Mouse (Mus musculus): ENCODE results near the gene Cpsf4.
"Not testable (repeated sequence)": the region's sequence is repeated elsewhere in the genome, so short reads cannot be mapped to it uniquely, and the experiment has no call there.

Gene Cpsf4

DNA sequence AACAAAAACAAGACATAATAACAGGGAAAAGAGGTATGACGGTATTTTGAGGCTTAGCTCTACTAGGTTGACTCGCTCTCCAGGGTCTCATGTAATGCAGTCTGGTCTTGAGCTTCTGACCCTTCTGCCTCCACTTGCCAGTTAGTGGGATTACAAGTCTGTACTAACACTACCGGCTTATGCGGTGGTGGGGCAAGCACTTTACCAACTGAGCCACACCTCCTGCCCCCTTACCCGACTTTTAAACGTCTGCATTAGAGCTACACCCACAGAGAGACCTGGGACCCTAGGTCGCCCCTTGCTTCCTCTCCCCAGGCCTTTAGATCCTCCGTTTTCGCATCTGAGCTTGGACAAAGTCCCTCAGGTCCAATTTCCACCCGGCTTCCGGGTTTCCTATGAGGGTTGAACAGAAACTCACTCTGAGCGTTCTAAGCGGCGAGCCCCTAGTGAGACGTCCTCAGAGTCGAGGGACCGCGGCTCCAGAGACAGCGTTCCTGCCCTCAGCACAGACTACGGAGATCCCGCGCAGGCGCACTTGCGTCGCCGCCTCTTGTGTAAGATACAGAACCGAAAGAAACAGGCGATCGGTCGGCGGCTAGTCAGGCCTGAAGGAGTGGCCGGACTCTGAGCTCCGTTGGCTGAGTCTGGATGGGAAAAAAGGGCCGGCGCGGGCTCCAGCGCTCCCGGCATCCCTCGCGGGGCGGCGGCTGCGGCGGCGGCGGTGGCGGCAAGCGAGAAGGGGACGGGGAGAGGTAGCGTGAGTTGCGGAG is at the start of gene Cpsf4, which contains the start of gene Ptcd1:
Gene Cpsf4, plus strand, starts transcription at position 678 of the 770 bp plus-strand sequence.
Gene Ptcd1, minus strand, starts transcription at position 573 of the 770 bp plus-strand sequence.
- peak; percentile 99 for DNase-seq (ENCODE audit: low read depth)

DNA sequence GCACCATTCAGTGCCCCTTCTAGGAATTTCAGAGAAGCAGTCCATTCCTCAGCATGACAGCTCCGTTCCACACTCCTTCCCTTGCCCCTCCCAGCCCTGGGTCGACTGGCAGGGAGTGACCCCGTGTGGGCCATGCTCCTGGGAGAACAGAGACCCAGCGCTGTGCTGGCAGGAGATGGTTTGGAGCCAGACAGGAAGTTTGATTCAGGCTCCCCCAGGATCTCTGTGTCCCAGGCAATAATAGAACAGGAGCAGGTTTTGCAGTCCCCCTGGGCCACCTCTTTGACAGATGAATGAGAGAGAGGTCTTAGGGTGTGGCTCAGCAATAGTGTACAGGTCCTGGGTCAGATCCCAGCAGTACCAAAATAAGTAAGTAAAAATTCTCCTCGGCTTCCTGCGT is 49.0 kb upstream of the Cpsf4 start:
- DNase-seq (ENCODE audit: low read depth), result no peak

DNA sequence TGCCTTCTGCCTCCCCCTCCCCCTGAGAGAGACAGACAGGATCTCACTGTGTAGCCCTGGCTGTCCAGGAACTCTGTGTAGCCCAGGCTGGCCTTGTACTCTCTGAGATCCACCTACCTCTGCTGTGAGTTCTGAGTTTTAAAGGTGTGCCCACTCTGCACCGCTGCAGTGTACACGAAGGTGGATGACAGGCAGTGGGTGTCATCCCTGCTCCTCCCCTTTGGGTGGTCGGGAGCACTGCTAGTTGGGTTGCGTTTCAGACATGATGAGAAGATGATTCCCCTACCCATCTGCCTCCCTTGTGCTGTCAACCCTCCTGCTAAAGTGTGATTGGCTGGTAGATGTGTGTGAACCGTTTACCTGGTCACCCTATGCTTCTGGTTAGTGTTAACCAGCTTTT is 48.6 kb upstream of the Cpsf4 start:
- no peak for DNase-seq (ENCODE audit: low read depth)

DNA sequence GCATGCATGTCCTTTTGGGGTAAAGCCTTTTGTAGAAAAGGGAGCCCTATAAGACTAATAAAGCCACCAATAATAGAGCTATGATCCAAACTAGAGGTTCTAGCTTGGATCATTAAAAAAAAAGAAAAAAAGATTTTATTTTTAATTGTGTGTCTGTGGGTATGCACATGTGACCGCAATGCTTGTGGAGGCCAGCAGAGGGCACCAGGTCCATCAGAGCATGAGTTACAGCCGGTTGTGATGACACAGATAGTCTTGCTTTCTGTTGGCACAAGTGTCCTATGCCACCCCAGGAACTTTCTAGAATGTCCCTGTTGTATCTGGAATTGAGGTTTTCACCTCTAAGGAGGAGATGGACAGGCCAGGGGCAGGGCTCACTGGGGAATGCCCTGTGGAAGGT is 47.6 kb upstream of the Cpsf4 start:
- DNase-seq (ENCODE audit: low read depth), result peak; percentile 68

DNA sequence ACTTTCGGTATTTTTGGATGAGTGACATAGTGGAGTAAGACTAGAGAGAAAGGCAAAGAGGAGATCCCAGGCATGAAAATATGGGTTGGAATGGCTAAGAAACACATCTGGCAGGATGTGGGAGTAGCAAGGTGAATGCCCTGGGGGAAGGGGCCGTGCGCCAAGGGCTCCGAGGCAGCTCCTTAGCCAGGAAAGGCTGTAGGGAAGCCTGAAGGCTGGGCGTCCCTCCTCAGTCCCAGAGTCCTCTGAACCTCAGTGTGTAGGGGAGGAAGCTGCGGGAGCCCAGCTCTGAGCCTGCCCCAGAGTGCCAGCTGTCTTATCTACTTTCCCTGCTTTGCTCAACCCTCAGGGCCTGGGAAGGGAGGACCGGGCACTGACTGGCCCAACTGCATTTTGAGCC is 46.1 kb upstream of the Cpsf4 start:
- DNase-seq (ENCODE audit: low read depth), result no peak

DNA sequence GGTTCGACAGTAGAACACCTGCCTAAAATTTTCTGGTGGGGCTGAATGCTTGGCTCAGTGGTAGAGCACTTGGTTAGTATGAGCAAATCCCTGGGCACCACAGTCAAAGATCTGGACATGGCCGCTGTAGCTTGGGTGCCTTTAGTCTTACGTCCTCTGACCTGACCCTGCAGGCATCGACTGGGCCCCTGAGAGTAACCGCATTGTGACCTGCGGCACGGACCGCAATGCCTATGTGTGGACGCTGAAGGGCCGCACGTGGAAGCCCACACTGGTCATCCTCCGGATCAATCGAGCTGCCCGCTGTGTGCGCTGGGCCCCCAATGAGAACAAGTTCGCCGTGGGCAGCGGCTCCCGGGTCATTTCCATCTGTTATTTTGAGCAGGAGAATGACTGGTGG is 43.6 kb upstream of the Cpsf4 start:
- no peak for DNase-seq (ENCODE audit: low read depth)

DNA sequence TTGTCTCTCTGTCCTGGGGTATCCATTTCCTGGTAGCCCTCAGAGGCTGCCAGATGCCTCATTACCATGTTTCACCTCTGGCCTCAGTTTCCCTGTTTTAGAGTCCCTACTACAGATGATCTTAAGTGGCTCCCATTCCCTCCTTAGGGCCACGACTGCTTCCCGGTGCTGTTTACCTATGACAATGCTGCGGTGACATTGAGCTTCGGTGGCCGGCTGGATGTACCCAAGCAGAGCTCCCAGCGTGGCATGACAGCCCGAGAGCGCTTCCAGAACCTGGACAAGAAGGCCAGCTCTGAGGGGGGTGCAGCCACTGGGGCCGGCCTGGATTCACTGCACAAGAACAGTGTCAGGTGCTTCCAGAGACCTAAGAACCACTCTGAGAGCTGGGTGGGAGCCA is 40.4 kb upstream of the Cpsf4 start:
- DNase-seq (ENCODE audit: low read depth), result no peak

DNA sequence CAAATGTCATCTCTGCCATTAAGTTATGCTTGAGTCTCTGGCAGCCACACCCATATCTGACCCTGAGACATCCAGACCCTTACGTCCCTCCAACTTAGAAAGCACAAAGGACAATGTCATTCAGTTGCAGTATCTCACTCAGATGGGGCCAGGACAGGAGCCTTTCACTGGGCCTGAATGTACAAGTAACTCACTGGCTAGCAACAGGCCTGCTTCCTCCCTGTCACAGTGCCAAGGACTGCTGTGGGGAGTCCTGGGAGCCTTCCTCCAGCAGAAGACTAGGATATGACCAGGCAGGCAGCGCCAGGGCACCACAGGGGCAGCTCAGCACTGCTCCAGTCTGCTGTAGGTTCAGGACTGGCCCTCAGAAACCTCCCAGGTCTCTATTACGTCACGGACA is 37.9 kb upstream of the Cpsf4 start:
- no peak for DNase-seq (ENCODE audit: low read depth)

DNA sequence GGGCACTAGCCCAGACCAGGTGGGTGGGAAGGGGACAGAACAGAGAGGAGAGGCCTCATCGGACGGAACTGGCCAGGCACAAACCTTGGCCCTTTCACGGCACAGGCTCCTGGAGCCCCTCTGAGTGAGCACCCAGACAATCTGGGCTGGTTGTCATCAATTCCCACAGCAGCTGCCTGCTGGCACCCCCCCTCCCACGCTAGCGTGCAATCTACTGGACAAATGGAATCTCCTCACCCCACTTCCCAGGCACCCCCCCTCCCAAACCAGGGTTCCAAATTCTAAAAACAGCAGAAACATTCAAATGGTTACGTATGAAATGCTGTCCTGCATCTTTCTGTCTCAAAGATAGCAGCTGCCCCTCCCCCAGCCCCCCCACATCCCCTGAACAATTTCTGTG is 37.2 kb upstream of the Cpsf4 start:
- DNase-seq (ENCODE audit: low read depth), result not testable (repeated sequence)

DNA sequence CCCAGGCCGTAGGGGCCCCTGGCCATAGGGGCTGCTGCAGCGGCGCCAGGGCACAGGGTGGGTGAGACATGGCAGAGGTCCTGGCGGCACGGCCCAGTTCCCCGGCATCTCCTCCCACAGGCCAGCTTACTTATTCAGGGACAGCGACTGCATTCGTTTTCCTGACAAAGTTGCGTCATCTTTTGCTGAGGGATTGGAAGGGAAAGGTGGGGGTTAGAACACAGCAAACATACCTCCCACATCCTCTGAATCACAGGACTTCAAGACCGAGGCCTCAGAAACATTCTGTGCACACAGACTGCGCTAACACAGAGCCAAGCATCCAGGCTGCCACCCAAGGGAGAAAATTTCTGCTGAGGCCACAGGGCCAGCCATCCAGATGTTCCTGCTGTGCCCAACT is 36.8 kb upstream of the Cpsf4 start:
- no peak for DNase-seq (ENCODE audit: low read depth)

DNA sequence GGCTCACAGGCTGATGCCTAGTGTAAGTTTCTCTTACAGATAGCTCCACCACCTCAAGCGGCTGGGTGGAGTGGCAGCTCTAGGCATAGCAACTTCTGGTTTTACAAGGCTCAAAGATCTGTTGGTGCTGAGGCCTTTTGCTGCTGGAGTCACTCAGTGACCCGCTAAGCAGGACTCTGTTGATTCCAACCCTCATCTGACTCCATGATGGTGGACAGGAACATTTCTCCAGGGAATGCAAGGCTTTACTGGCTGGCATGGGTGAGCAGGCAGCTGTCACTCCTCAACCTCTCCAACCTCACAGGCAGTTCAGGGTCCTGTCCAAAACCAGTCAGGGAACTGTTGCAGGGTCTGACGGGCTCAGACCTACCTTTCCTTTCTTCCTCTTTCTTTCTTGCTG is 36.0 kb upstream of the Cpsf4 start:
- DNase-seq (ENCODE audit: low read depth), result no peak

DNA sequence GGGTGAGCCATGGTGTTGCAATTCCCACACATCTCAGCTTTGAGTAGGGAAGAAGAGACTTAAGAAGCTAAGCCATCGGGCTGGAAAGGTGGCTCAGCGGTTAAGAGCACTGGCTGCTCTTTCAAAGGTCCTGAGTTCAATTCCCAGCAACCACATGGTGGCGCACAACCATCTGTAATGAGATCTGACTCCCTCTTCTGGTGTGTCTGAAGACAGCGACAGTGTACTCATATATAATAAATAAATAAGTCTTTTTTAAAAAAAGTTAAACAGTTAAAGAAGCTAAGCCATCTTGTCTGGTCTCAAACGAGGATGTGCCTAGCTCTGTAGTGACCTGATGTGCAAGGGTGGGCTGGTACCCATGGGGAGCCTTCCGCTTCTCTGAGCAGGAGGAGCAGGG is 33.7 kb upstream of the Cpsf4 start:
- not testable (repeated sequence) for DNase-seq (ENCODE audit: low read depth)

DNA sequence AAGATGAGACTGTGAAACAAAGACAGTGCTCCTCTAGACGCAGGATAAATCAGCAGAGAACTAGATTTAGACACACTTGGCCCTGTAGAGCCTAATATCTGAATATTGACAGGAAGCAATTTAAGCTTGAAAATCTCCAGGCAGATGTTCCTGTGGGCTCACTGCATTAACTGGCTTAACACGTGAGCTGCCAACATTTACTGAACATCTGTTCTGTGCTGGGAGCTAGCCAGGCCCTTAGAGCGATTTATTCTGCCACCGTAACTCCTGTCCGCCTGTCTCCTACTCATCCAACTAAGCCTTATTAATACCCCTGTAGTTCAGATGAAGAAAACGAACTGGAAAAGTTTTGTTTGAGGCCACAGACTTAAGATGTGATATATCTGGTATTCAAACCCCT is 28.2 kb upstream of the Cpsf4 start:
- DNase-seq (ENCODE audit: low read depth), result no peak

DNA sequence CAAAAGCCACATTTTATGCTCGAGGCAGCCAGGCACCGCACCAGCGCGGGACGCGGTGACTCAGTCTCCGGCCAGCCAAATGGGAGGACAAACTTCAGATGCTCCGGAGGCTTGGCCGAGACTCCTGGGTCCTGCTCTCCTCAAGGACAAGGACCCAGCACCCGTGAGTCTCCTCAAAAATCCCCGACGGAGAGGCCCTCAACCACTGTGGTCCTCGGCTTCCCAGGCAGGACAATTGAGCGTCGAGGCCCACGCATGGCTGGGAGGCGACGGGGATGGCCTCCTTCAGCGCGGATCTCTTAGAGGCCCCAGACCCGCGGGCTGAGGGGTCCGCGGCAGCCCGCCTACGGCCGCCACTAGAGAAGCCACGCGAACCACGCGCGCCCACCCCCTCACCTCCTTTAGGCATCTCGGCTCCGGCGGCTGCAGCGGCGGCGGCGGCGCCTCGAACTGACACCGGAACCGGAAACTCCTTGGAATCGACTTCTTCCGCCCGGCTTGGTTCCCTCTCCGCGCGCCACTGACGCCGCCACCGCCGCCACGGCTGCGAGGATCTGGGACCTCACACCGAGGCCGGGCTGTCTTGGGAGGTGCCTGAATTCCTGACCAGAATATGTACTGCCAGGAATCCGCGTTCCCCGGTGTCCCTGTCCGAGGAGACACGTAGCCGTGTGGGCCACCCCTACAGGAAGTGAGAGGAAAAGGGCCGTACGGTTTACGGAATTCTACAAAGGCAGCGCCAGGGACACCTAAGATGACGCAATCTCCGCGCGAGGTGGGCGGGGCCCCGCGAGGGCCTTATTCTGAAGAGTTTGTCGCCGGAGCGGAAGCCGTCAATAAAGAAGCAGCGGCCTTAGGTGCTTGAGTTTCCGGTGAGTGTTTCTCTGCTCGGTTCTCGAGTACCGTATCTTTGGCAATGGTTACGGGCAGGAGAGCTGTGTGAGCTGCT is 27.2 kb upstream of the Cpsf4 start, which contains the start of the genes Pdap1 and Bud31:
Gene Pdap1, minus strand, starts transcription at position 668 of the 949 bp plus-strand sequence.
Gene Bud31, plus strand, starts transcription at position 792 of the 949 bp plus-strand sequence.
- DNase-seq (ENCODE audit: low read depth), result peak; percentile 98

DNA sequence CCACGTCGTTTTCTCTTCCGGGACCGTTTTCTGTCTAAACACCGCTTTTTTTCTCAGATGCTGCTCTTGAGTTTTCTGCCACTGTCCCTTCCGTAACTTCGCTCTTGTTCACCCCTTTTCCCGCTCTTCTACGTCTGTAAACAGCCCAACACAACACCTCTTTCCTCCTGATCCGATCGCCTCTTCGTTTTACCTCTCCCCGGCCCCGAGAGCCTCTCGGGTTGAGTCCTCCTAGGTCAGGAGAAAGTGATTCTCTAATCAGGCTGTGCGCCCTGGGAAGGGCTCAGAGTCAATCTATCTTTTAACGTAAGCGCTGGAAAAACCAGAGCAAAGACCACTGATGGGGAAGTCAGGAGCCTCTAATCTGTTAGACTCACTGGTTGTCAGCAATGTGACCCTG is 26.4 kb upstream of the Cpsf4 start:
- no peak for DNase-seq (ENCODE audit: low read depth)

DNA sequence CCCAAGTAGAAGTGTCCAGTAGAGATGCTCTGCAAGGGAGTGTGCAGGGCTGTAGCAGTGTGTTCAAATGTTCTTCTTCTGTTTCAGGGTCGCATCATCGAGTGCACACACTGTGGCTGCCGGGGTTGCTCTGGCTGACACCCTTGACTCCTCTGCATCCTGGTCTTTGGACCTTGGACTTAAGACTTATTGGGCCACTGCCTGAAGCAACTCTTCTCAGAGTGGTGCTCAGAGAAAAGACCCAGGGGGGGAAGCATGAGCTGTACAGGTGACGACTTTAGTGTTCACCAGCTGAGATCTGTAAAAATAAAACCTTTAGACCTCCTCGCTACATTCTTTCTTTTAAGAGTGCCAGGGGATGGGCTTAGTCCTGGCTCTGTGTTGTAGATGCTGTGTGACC is 19.3 kb upstream of the Cpsf4 start:
- DNase-seq (ENCODE audit: low read depth), result no peak

DNA sequence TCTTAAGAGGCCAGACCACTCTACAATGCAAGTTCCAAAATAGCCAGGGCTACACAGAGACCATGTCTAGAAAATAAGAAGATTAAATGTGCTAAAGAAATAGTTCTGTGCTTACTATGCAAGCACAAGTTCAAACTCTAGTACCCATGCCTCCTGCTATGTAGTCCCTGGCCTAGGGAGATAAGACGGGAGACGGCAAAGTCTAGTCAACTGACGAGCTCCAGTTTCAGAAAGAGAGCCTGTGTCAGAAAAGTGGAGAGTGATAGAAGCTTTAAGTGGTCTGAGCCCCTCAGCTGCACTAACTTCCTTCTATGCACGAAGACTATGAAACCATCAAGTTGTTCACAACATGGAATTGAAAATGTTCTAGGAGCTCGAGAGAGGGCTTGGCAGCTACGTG is 17.7 kb upstream of the Cpsf4 start:
- DNase-seq (ENCODE audit: low read depth), result no peak

DNA sequence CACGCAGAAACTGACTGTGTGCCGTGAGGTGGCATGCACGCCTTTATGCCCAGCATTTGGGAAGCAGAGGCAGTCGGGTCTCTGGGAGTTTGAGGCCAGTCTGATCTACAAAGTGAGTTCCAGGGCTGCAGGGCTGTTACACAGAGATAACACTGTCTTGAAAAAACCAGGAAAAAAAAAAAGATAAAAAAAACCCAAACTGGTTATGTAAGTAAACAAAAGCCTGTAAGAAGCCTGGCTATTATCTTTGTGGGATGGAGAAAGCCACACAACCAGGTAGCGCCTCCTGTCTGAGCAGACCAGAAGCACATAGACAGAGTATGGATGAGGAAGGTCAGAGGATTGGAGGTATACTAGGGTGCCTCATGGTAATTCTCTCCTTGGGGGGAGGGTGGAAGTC is 14.3 kb upstream of the Cpsf4 start:
- DNase-seq (ENCODE audit: low read depth), result no peak

DNA sequence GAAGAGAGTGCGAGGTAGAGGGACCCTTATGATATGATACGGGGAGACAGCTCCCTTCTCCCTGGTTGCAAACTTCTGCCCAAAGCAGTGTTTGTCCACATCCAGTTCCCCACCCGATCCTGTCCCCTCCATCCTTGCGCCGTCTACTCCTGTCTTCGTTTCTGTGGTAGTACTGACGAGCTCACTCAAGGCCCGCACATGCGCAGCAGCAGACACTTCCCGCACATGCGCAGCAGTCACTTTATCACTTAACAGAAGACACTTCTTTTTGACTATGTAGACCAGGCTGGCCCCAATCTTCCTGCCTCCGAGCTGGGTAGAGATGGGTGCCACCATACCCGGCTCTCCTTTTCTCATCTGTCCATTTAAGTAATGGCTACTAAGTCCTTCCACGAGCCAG is 5.7 kb upstream of the Cpsf4 start:
- DNase-seq (ENCODE audit: low read depth), result no peak

DNA sequence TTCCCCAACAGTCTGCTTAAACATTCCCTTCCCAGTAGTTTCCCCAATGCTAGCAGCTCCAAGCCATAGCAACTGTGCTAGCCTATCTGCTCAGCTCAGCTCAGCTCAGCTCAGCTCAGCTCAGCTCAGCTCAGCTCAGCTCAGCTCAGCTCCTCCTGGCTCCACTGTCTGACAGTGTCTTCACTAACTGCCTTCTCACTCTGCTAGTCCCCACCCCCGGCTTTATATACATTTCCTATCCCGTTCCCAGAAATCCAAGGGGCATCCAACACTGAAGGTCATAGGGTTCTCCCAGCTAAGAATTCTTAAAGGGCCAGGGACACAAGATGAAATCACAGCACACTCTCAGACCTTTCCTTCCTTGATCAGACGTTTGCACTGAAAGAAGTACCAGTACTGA is 2.3 kb upstream of the Cpsf4 start:
- no peak for DNase-seq (ENCODE audit: low read depth)

DNA sequence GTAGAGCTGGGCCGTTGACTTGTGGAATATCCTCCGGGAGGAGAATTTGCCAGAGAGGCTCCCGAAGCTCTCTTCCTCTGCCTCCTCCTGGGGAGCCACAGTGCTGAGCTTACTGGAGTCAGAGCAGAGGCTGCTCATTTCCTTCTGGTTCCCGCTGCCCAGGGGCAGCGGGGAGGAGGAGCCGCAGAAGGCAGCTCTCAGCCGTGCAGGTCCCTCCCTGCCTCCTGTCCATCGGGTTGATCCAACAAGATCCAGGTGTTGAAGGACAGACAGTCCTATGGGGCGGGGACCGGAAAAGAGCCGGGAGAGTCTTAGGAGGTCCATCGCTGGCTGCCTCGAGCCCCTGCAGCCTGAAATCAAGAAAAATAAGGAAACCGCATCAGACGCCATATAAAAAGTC is 1.8 kb upstream of the Cpsf4 start:
- DNase-seq (ENCODE audit: low read depth), result no peak

DNA sequence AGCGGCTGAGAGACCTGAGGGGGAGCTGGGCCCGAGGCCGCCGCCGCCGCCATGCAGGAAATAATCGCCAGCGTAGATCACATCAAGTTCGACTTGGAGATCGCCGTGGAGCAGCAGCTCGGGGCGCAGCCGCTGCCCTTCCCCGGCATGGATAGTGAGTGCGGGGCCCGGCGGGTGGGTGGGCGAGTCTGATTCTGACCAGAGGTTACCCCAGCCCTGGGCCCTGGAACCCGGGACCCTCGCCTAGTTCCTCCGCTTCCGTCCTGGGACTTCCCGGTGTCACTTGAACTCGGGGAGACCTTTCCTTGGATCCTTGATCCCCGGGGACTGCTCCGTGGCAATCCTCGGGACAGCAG is 271 bp downstream of the Cpsf4 start:
- no peak for DNase-seq (ENCODE audit: low read depth)

DNA sequence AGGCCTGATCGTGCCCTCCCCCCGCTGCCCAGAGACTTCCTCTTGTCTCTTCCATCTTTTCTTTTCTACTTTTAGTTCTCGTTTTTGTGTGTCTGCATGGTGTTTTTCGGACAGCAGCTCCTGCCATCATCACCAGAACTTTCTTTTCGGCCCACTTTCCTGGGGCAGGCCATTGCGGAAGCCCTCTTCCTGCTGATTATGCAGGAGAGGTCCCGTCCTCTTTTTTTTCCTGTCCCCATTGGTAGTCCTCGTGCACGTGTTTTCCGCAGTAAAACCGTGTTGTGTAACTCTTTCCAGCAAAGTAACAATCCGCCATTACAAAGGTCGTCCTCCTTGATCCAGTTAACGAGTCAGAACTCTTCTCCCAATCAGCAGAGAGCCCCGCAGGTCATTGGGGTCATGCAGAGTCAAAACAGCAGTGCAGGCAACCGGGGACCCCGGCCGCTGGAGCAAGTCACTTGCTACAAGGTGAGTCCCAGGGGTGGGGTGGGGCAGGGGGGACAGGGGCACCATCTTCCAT is 11.5 kb downstream of the Cpsf4 start:
- no peak for DNase-seq (ENCODE audit: low read depth)

All from induced T-regulatory cell, adult 2 months (primary cell).